Mouse (Mus musculus) C2C12 (cell line): Measurements from ENCODE around the gene Grm2.

Experiments used
- CTCF ChIP-seq: IDR thresholded peaks from one replicate; pipeline ENCODE4 v1.5.1; 2011; ENCODE audit not compliant: control insufficient read depth, insufficient read depth, insufficient read length
- MAX ChIP-seq: IDR thresholded peaks from one replicate; pipeline ENCODE4 v1.6.1; 2011; ENCODE audit warnings: mild to moderate bottlenecking, control low read depth
- MYOG ChIP-seq: IDR thresholded peaks from one replicate; pipeline ENCODE4 v1.6.1; 2011; ENCODE audit not compliant: control insufficient read depth, insufficient read length; ENCODE audit errors: extremely low read depth

DNA sequence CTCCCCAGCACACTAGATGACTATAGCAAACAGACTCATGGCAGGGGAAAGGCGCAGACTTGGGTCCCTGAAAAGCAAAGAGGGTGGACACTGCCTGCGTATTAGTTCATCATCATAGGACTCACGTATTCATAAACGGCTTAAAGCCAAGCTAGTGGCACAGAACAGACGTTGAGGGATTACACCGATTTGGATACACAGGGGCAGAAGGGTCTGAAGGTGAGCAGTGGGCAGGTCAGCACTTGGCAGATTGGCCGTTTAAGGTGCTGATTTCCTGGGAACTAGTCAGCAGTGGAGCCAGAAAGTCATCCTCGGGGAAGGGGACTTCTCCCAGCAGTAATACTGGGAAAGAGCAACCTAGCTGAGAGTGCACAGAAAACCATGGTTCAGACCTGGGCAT lies 33.0 kb upstream of the Grm2 start:
- no peak for TF ChIP-seq MYOG
- no peak for TF ChIP-seq CTCF
- TF ChIP-seq MAX = no peak
